Mouse (Mus musculus) liver, adult 2 months (tissue): ENCODE measurements around the gene Fam184b. TPM values are rescaled to one million over a fixed set of nuclear protein-coding genes. Genes with fewer than 3 reads are reported as not detected.

Experiments
- DNase-seq: peaks from one replicate; pipeline ENCODE4 v3.0.0-alpha.2; 2011; ENCODE audit warnings: low read depth, low spot score; ENCODE audit errors: extremely low read depth
- H3K27ac ChIP-seq: fragments of 200-500 bp; replicated peaks from 2 replicates; pipeline ENCODE4 v1.5.1; 2012; ENCODE audit warnings: low read depth, mild to moderate bottlenecking, control low read depth, inconsistent platforms, low read length; ENCODE audit not compliant: insufficient read depth
- H3K27me3 ChIP-seq: fragments of 200-500 bp; 2 replicates; pipeline ENCODE4 v1.6.1; 2012; ENCODE audit warnings: mild to moderate bottlenecking, moderate library complexity, low read length, inconsistent platforms; ENCODE audit not compliant: control insufficient read depth, insufficient read depth
- H3K36me3 ChIP-seq: fragments of 200-500 bp; 2 replicates; pipeline ENCODE4 v1.6.1; 2012; ENCODE audit warnings: low read length, inconsistent platforms; ENCODE audit not compliant: control insufficient read depth, insufficient read depth
- H3K4me1 ChIP-seq: fragments of 200-500 bp; 2 replicates; pipeline ENCODE4 v1.6.1; 2011; ENCODE audit warnings: low read length; ENCODE audit not compliant: control insufficient read depth, insufficient read depth
- H3K4me3 ChIP-seq: fragments of 200-500 bp; 2 replicates; pipeline ENCODE4 v1.5.1; 2011; ENCODE audit warnings: low read depth, mild to moderate bottlenecking, control low read depth, low read length, moderate library complexity; ENCODE audit not compliant: insufficient read depth
- H3K79me2 ChIP-seq: fragments of 200-500 bp; 2 replicates; pipeline ENCODE4 v1.6.1; 2012; ENCODE audit warnings: inconsistent platforms, mild to moderate bottlenecking, low read length, moderate library complexity; ENCODE audit not compliant: control insufficient read depth, insufficient read depth
- H3K9ac ChIP-seq: fragments of 200-500 bp; 2 replicates; pipeline ENCODE4 v1.6.1; 2012; ENCODE audit warnings: low read depth, mild to moderate bottlenecking, control low read depth, inconsistent platforms, low read length
- CTCF ChIP-seq: fragments of 200-500 bp; IDR thresholded peaks from 2 replicates; pipeline ENCODE4 v1.5.1; 2011; ENCODE audit warnings: low read depth, low read length, control low read depth
- POLR2A ChIP-seq: fragments of 200-500 bp; IDR thresholded peaks from 2 replicates; pipeline ENCODE4 v1.6.1; 2011; ENCODE audit warnings: low read length, control low read depth; ENCODE audit not compliant: insufficient read depth; ENCODE audit errors: extremely low read depth
- WGBS: fragments of 180-500 bp; shearing (Covaris S2); methylation state at CpG from one replicate; pipeline ENCODE4 v1.1.7; 2018; 5-methylcytosine and 5-hydroxymethylcytosine counted together
- polyA plus RNA-seq: library from polyadenylated mRNA; depleted of rRNA; stranded (reverse); fragments of >200 nt; gene quantifications from 2 replicates; pipeline ENCODE4 v1.2.3, GENCODE M21; 2012
- total RNA-seq: library from RNA; depleted of rRNA; stranded (reverse); fragments of >200 nt; gene quantifications from 2 replicates; pipeline ENCODE4 v1.2.3, GENCODE M21; 2014

Fam184b gene
- total and polyA plus RNA-seq, 2 experiments, result under 0.01 to 0.06 TPM

DNA sequence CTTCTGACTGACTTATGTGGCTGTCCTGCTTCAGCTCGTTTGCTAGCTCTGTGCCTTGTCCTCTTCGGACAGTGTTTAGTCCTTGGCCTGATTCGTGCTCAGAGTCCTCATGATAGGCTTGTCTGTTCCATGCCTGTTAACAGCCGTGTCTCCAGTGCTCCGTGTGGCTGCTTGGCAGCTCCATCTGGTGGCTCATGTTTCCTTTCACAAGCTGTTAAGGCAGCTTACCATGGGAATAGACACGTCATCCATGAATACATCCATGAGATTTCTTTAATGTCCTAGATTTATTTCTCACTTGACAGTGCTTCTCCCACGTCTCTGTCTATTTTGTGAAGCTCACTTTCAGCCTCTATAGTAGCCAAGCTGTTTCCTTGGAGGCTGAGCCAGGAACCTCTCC is 129.3 kb downstream of the Fam184b start:
- Histone ChIP-seq H3K36me3 (peaks cover 62% of the 10 kb centered on the region), H3K4me3 (no peak overlapping the region)
- WGBS, result 83% methylated on average over 7 of the region's 7 CpGs

DNA sequence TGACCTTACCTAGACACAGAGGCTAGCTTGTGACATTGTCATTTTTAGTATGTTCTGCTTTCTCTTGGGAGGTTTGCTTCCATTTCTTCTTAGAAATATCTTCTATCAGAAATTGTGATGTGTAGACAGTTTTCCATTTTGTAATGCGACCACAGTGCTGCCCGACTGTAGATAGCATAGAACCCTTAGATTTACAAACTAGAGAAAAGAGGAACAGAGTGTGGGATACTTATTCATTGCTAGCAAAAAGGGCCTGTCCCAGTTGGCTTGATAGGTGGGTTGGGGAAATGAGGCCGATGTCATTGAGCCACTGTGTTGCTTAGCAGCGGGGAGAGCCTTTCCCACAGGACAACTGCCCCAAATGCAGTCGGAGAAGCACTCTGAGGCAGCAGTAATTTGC is 141.8 kb downstream of the Fam184b start:
- peaks cover 55% of the 10 kb centered on the region for H3K36me3 ChIP-seq
- no peaks in the 10 kb centered on the region for H3K27me3 ChIP-seq
- peaks cover 19% of the 10 kb centered on the region for H3K4me1 ChIP-seq
- DNase-seq, result no peak
- H3K4me3 ChIP-seq, result no peak overlapping the region
- peaks cover 27% of the 10 kb centered on the region; the same call in 1 of the 2 replicates for H3K79me2 ChIP-seq
- H3K27ac ChIP-seq, result peak overlapping the region; percentile 85
- TF ChIP-seq POLR2A (no peak), CTCF (no peak)
- 64% methylated on average over 5 of the region's 5 CpGs for WGBS
- H3K9ac ChIP-seq, result no peak overlapping the region

More for the DNA sequence above, 129.3 kb downstream of the Fam184b start:
- H3K79me2 ChIP-seq, result 0 out of 2 replicates have a peak, but pooled peaks cover 2% of the 10 kb centered on the region
- TF ChIP-seq POLR2A, result no peak
- no peak for TF ChIP-seq CTCF
- H3K9ac ChIP-seq, result no peak overlapping the region
- no peak for DNase-seq
- H3K27me3 ChIP-seq, result no peaks in the 10 kb centered on the region
- no peak overlapping the region for H3K27ac ChIP-seq
- H3K4me1 ChIP-seq, result peaks cover 12% of the 10 kb centered on the region

DNA sequence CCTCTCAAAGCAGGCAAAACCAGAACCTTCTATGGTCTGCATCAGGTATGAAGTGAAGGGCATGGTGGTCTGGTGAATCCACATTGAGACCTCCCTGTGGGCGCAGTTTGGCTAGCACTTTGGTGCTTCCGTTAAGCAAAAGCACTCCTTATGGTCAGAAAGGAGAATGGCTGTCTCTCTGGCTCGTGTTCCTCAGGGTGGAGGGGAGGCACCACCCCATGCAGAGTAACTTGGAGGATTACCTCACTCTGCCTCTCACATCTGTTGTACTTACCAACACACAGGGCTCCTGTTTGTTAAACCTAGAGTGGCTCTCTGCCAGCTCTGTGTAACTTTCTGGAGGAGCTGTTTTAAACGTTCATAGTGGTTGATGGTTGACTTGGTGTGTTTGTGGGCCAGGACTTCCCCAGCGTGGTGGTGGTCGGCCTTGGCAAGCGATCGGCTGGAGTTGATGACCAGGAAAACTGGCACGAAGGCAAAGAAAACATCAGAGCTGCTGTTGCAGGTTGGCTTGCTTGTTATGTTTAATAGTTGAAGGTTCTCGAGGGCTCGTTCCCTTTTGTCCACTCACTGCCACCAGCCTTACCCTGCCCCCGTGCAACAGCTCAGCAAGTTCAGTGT is 142.4 kb downstream of the Fam184b start:
- H3K4me1 ChIP-seq, result peaks cover 23% of the 10 kb centered on the region
- peaks cover 50% of the 10 kb centered on the region for H3K36me3 ChIP-seq
- H3K9ac ChIP-seq, result peak overlapping the region; percentile 56
- H3K4me3 ChIP-seq, result peak overlapping the region; percentile 28; the same call in 1 of the 2 replicates
- peak overlapping the region; percentile 85 for H3K27ac ChIP-seq
- no peaks in the 10 kb centered on the region for H3K27me3 ChIP-seq
- H3K79me2 ChIP-seq, result peaks cover 27% of the 10 kb centered on the region; the same call in 1 of the 2 replicates
- 28% methylated on average over 12 of the region's 12 CpGs for WGBS
- TF ChIP-seq POLR2A (no peak), CTCF (no peak)
- peak; percentile 80 for DNase-seq

DNA sequence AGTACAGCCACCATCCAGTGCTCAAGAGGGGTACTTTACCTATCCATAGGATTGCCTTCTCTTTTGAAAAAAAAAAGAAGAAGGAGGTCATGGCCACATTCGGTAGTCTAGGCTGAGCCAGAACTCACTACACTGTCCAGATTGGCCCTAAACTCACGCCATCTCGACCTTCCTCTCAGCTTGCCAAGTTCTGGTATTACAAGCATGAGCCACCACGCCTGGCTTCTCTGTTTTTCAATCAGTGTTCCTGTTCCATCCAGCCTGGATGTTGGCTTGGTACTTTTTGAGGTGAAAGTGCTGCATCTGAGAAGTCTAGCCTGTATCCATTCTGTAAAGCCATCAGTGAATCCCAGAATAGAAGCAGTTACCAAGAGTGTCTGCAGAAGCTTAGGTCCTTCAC is 142.9 kb downstream of the Fam184b start:
- Histone ChIP-seq H3K9ac (peak overlapping the region; percentile 34; the same call in 1 of the 2 replicates), H3K79me2 (peaks cover 27% of the 10 kb centered on the region; the same call in 1 of the 2 replicates), H3K4me3 (no peak overlapping the region), H3K4me1 (peaks cover 25% of the 10 kb centered on the region), H3K27me3 (no peaks in the 10 kb centered on the region), H3K36me3 (peaks cover 46% of the 10 kb centered on the region), H3K27ac (peak overlapping the region; percentile 85)
- TF ChIP-seq CTCF (no peak), POLR2A (no peak)
- WGBS, result 31% methylated on average over 4 of the region's 4 CpGs
- peak; percentile 86 for DNase-seq

DNA sequence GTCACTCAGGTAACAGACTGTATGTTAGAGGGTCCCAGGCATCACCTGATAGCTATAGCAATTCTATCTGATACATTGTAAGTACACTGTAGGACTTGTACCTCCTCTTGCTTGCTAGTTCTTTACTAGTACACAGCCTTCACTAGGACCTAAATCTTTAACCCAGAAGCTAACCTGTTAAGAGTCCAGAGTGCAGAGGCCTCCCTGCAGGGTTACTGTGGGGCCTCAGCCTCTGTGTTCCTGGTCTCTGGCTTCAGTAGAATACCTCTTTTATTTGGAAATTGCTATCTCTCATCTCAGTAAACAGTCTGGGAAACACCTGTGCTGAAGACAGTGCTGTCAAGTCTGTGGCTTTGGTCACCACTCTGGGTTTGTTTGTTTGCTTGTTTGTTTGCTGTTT is 143.4 kb downstream of the Fam184b start:
- peaks cover 42% of the 10 kb centered on the region for H3K36me3 ChIP-seq
- 0 out of 2 replicates have a peak overlapping the region, but pooled peaks have one; percentile 33 for H3K9ac ChIP-seq
- no peak overlapping the region for H3K4me3 ChIP-seq
- H3K4me1 ChIP-seq, result peaks cover 25% of the 10 kb centered on the region
- H3K27ac ChIP-seq, result peak overlapping the region; percentile 85
- no peaks in the 10 kb centered on the region for H3K27me3 ChIP-seq
- peak; percentile 82 for DNase-seq
- peaks cover 25% of the 10 kb centered on the region; the same call in 1 of the 2 replicates for H3K79me2 ChIP-seq
- no peak for TF ChIP-seq CTCF
- no peak for TF ChIP-seq POLR2A

DNA sequence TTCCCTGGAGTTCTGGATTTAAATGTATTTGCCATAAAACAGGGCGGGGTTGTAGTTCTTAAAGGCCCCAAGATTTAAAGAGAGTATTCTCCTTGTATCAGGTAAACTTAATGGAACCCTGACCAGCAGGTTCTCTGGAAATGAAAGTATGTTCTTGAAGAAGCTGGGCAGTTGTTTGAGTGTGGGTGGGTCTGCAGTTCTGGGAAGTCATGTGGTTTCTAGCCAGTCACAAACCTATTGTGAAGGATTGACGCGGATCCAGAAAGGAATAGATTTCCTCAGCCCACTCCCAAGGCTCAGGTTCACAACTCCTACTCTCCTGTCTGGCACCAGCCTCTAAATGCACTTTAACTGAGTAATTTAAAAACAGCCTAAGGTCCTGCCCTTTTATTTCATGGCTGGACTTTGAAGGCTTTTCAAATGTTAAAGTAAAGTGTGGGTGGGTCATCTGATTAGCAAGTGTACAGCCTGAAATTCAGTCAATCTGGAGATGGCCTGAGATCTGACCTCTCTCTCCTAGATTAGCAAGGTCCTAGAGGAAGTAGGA is 143.9 kb downstream of the Fam184b start:
- peak overlapping the region; percentile 85 for H3K27ac ChIP-seq
- 45% methylated on average over 3 of the region's 3 CpGs for WGBS
- H3K79me2 ChIP-seq, result peaks cover 25% of the 10 kb centered on the region; the same call in 1 of the 2 replicates
- no peaks in the 10 kb centered on the region for H3K27me3 ChIP-seq
- H3K9ac ChIP-seq, result peak overlapping the region; percentile 50
- peak; percentile 62 for DNase-seq
- H3K36me3 ChIP-seq, result peaks cover 37% of the 10 kb centered on the region
- TF ChIP-seq CTCF, result no peak
- TF ChIP-seq POLR2A, result no peak
- 0 out of 2 replicates have a peak overlapping the region, but pooled peaks have one; percentile 10 for H3K4me3 ChIP-seq
- H3K4me1 ChIP-seq, result peaks cover 25% of the 10 kb centered on the region
